Mouse (Mus musculus) small intestine, adult 2 months (tissue): Measurements from ENCODE around the gene Cpn2. TPM values are rescaled to one million over a fixed set of nuclear protein-coding genes. Genes with fewer than 3 reads are reported as not detected.

ENCODE experiments used
- H3K27ac ChIP-seq: fragments of 200-500 bp; 2 replicates; pipeline ENCODE4 v1.5.1; 2012; ENCODE audit warnings: low read depth, low read length, control low read depth, inconsistent platforms; ENCODE audit not compliant: insufficient read depth
- H3K27me3 ChIP-seq: fragments of 200-500 bp; 2 replicates; pipeline ENCODE4 v1.6.1; 2012; ENCODE audit warnings: mild to moderate bottlenecking, moderate library complexity, low read length, inconsistent platforms; ENCODE audit not compliant: control insufficient read depth, insufficient read depth
- H3K36me3 ChIP-seq: fragments of 200-500 bp; 2 replicates; pipeline ENCODE4 v1.6.1; 2012; ENCODE audit warnings: mild to moderate bottlenecking, low read length, control low read depth, inconsistent platforms; ENCODE audit not compliant: control insufficient read depth, insufficient read depth
- H3K4me1 ChIP-seq: fragments of 200-500 bp; 2 replicates; pipeline ENCODE4 v1.6.1; 2012; ENCODE audit warnings: low read length, inconsistent platforms, mixed read lengths; ENCODE audit not compliant: control insufficient read depth, insufficient read depth, insufficient read length
- H3K4me3 ChIP-seq: fragments of 200-500 bp; 2 replicates; pipeline ENCODE4 v1.5.1; 2012; ENCODE audit warnings: low read depth, mild to moderate bottlenecking, control low read depth, inconsistent platforms, low read length, moderate library complexity
- CTCF ChIP-seq: fragments of 200-500 bp; IDR thresholded peaks from 2 replicates; pipeline ENCODE4 v1.5.1; 2012; ENCODE audit warnings: low read depth, mild to moderate bottlenecking, control low read depth, inconsistent platforms, low read length, moderate library complexity, mixed read lengths; ENCODE audit not compliant: insufficient replicate concordance, insufficient read length; ENCODE audit errors: extremely low read depth
- POLR2A ChIP-seq: fragments of 200-500 bp; IDR thresholded peaks from 2 replicates; pipeline ENCODE4 v1.6.1; 2012; ENCODE audit warnings: low read depth, mild to moderate bottlenecking, control low read depth, inconsistent platforms, low read length, moderate library complexity
- WGBS: fragments of 180-500 bp; shearing (Covaris S2); methylation state at CpG from one replicate; pipeline ENCODE4 v1.1.7; 2018; 5-methylcytosine and 5-hydroxymethylcytosine counted together
- polyA plus RNA-seq: library from polyadenylated mRNA; depleted of rRNA; stranded (reverse); fragments of >200 nt; gene quantifications from 2 replicates; pipeline ENCODE4 v1.2.3, GENCODE M21; 2012

Cpn2 gene
- polyA plus RNA-seq, 1 experiment: 0.06 TPM

- TF ChIP-seq CTCF (no peak), POLR2A (no peak)
- WGBS: 36% methylated on average over 9 of the region's 9 CpGs
- H3K4me1 ChIP-seq: peaks cover 2% of the 10 kb centered on the region; the same call in 1 of the 2 replicates
- H3K27ac ChIP-seq: no peak overlapping the region
- H3K36me3 ChIP-seq: no peaks in the 10 kb centered on the region
- no peaks in the 10 kb centered on the region for H3K27me3 ChIP-seq
- no peak overlapping the region for H3K4me3 ChIP-seq
Measured at GRCm38 (mm10) chr16:30257718-30258117, 9.6 kb downstream of the Cpn2 start.

DNA sequence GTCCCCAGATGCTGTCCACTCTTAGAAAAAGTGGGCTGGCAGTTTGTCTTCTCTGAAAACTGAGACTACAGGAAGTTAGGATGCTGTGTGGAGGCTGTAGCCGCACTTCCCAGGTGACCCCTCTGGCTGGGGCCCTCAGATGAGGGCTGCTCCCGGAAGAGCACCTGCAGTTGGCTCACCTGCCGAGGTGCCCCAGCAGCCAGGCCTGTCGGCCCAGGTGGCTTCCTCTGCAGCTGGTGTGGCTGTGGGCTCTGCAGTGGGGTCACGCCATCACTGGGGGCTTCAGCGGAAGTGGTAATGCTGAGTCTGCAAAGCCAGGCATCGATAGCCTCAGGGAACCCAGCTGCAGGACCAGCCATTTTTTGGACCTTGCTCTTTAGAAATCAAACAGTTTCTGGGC, 12.2 kb downstream of the Cpn2 start:
- H3K27ac ChIP-seq: no peak overlapping the region
- H3K4me1 ChIP-seq: peaks cover 6% of the 10 kb centered on the region
- TF ChIP-seq POLR2A: no peak
- TF ChIP-seq CTCF: no peak
- no peak overlapping the region for H3K4me3 ChIP-seq
- 50% methylated on average over 7 of the region's 7 CpGs for WGBS
- H3K27me3 ChIP-seq: no peaks in the 10 kb centered on the region
- no peaks in the 10 kb centered on the region for H3K36me3 ChIP-seq

GRCm38 (mm10) chr16:30253900-30254299, 13.4 kb downstream of the Cpn2 start:
- no peak overlapping the region for H3K4me3 ChIP-seq
- WGBS: 54% methylated on average over 9 of the region's 9 CpGs
- H3K27me3 ChIP-seq: no peaks in the 10 kb centered on the region
- H3K4me1 ChIP-seq: peaks cover 6% of the 10 kb centered on the region
- TF ChIP-seq POLR2A (no peak), CTCF (no peak)
- no peak overlapping the region for H3K27ac ChIP-seq
- no peaks in the 10 kb centered on the region for H3K36me3 ChIP-seq

- 27% methylated on average over 4 of the region's 4 CpGs for WGBS
- Histone ChIP-seq H3K27me3 (no peaks in the 10 kb centered on the region), H3K4me1 (peaks cover 6% of the 10 kb centered on the region), H3K36me3 (no peaks in the 10 kb centered on the region), H3K4me3 (no peak overlapping the region), H3K27ac (no peak overlapping the region)
- TF ChIP-seq POLR2A (no peak), CTCF (no peak)
Measured at GRCm38 (mm10) chr16:30253374-30253773, 13.9 kb downstream of the Cpn2 start.

GRCm38 (mm10) chr16:30252003-30252418, 15.3 kb downstream of the Cpn2 start:
- Histone ChIP-seq H3K36me3 (no peaks in the 10 kb centered on the region), H3K4me3 (peak overlapping the region; percentile 28), H3K27ac (no peak overlapping the region), H3K27me3 (no peaks in the 10 kb centered on the region), H3K4me1 (peaks cover 6% of the 10 kb centered on the region)
- WGBS: 2% methylated on average over 21 of the region's 21 CpGs
- TF ChIP-seq CTCF (peak; percentile 99), POLR2A (no peak)

DNA sequence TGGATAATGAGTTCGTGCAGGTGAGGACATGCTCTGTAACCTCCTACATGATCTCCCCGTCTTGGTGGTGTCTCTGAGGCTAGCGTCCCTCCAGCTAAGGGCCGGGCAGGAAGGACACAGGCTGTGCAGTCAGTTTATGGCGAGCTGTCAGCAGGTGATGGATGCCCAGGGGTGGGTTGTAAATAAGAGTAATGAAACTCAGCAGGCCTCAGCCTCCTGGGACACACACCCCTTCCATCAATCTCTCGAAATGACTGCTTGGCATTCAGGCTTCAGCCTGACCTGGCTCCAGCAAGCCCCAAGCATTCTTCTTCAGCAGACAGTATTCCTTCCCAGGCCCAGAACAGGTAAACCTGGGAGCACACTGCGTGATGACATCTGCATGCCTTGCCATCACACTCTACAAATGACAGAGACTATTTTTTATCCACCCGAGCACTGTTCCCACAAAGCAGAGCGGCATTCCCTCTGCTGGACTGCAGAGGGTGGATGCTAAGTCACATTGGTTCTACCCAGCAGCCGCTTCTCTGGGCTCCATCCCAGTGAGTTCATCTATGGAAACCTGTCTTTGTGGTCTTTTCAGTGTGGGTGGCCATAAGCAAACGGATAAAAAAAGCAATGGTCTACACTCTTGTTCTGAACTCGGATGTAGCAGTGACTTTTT, 23.1 kb downstream of the Cpn2 start:
- 73% methylated on average over 12 of the region's 12 CpGs for WGBS
- TF ChIP-seq POLR2A (no peak), CTCF (no peak)
- Histone ChIP-seq H3K27me3 (no peaks in the 10 kb centered on the region), H3K4me1 (no peaks in the 10 kb centered on the region), H3K36me3 (no peaks in the 10 kb centered on the region), H3K27ac (no peak overlapping the region), H3K4me3 (no peak overlapping the region)

- H3K36me3 ChIP-seq: no peaks in the 10 kb centered on the region
- WGBS: 28% methylated on average over 2 of the region's 2 CpGs
- no peak overlapping the region for H3K4me3 ChIP-seq
- H3K27me3 ChIP-seq: 0 out of 2 replicates have a peak, but pooled peaks cover 3% of the 10 kb centered on the region
- TF ChIP-seq CTCF (no peak), POLR2A (no peak)
- H3K27ac ChIP-seq: no peak overlapping the region
- H3K4me1 ChIP-seq: no peaks in the 10 kb centered on the region
Measured at GRCm38 (mm10) chr16:30241623-30242022, 25.7 kb downstream of the Cpn2 start.
